Mouse (Mus musculus) CH12.LX (cell line): ENCODE measurements at regions not wholly inside any gene's neighbourhood (a gene's known extent, or its start where the extent isn't known, plus 50 kb on each side); places are given as distances from the start of the nearest gene placed in this dataset.

ENCODE experiments used
- BHLHE40 ChIP-seq: IDR thresholded peaks from 2 replicates; pipeline ENCODE4 v1.6.1; 2011; ENCODE audit warnings: mild to moderate bottlenecking, low read depth, low read length, improper control_type of control experiment
- CHD1 ChIP-seq: IDR thresholded peaks from 2 replicates; pipeline ENCODE4 v1.6.1; 2012; ENCODE audit warnings: low read depth, low read length, improper control_type of control experiment, inconsistent platforms
- CTCF ChIP-seq, 2 experiments: IDR thresholded peaks in 1 of 2; conservative IDR thresholded peaks in 1 of 2; 2 replicates each; pipeline ENCODE4 v1.5.1; 2011 to 2012; ENCODE audit warnings: low read depth in 2 of 2, low read length in 2 of 2, improper control_type of control experiment in 1 of 2, inconsistent platforms in 1 of 2, mild to moderate bottlenecking in 1 of 2, moderate library complexity in 1 of 2
- E2F4 ChIP-seq: IDR thresholded peaks from 2 replicates; pipeline ENCODE4 v1.6.1; 2011; ENCODE audit warnings: low read depth, low read length, improper control_type of control experiment; ENCODE audit not compliant: insufficient replicate concordance
- ELF1 ChIP-seq: IDR thresholded peaks from 2 replicates; pipeline ENCODE4 v1.6.1; 2014; ENCODE audit warnings: low read depth, mild to moderate bottlenecking, inconsistent platforms, low read length, improper control_type of control experiment
- EP300 ChIP-seq: IDR thresholded peaks from 2 replicates; pipeline ENCODE4 v1.6.1; 2011; ENCODE audit warnings: low read length, improper control_type of control experiment
- MAZ ChIP-seq: IDR thresholded peaks from 2 replicates; pipeline ENCODE4 v1.6.1; 2012; ENCODE audit warnings: low read depth, mild to moderate bottlenecking, inconsistent platforms, low read length, improper control_type of control experiment, moderate library complexity
- MYC ChIP-seq: IDR thresholded peaks from 2 replicates; pipeline ENCODE4 v1.6.1; 2011; ENCODE audit warnings: low read depth, mild to moderate bottlenecking, improper control_type of control experiment, low read length
- POLR2A ChIP-seq: IDR thresholded peaks from 2 replicates; pipeline ENCODE4 v1.6.1; 2011; ENCODE audit warnings: low read depth, mild to moderate bottlenecking, improper control_type of control experiment, low read length
- POLR2AphosphoS2 ChIP-seq: IDR thresholded peaks from 2 replicates; pipeline ENCODE4 v1.6.1; 2011; ENCODE audit warnings: low read depth, low read length, improper control_type of control experiment
- RAD21 ChIP-seq: IDR thresholded peaks from 2 replicates; pipeline ENCODE4 v1.6.1; 2011; ENCODE audit warnings: low read depth, mild to moderate bottlenecking, low read length, improper control_type of control experiment, moderate library complexity
- USF1 ChIP-seq: IDR thresholded peaks from 2 replicates; pipeline ENCODE4 v1.6.1; 2014; ENCODE audit warnings: low read depth, mild to moderate bottlenecking, inconsistent platforms, low read length, improper control_type of control experiment

DNA sequence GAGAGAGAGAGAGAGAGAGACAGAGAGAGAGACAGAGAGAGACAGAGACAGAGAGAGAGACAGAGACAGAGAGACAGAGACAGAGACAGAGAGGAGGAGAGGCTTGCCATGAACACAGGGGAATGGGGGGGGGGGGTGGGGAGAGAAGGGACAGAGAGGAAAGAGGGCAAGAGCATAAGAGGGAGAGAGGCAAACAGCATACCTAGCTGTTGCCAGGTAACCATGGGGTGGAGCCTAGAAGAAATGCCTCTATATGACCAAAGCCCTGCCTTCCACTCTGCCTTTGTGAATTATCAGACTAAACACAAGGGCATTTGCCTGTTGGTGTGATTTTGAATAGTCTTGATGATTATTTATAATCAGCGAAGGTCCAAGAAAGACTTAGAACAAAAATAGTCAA is 332.2 kb downstream of the Galc start:
- TF ChIP-seq POLR2A, result no peak
- TF ChIP-seq RAD21, result no peak
- no peak for TF ChIP-seq USF1
- TF ChIP-seq POLR2AphosphoS2, result no peak
- TF ChIP-seq CTCF (conservative IDR thresholded peaks at IDR 0.05 in 1 of 2, IDR thresholded peaks at IDR 0.05 in 1 of 2; ENCODE audit: low read depth in 2 of 2, low read length in 2 of 2), result no peak
- TF ChIP-seq MAZ, result no peak
- TF ChIP-seq MYC, result no peak
- TF ChIP-seq EP300, result no peak
- TF ChIP-seq CHD1, result no peak
- TF ChIP-seq ELF1, result no peak
- TF ChIP-seq E2F4, result no peak
- TF ChIP-seq BHLHE40, result no peak
